Mouse (Mus musculus) large intestine, adult 2 months (tissue): ENCODE results near the gene Uck2. TPM values are rescaled to one million over a fixed set of nuclear protein-coding genes. Genes with fewer than 3 reads are reported as not detected.

Experiments used
- DNase-seq: peaks from one replicate; pipeline ENCODE4 v3.0.0-alpha.2; 2012; ENCODE audit warnings: low read depth, low spot score
- WGBS: fragments of 180-500 bp; shearing (Covaris S2); methylation state at CpG from one replicate; pipeline ENCODE4 v1.1.7; 2018; 5-methylcytosine and 5-hydroxymethylcytosine counted together
- polyA plus RNA-seq: library from polyadenylated mRNA; depleted of rRNA; stranded (reverse); fragments of >200 nt; gene quantifications from 2 replicates; pipeline ENCODE4 v1.2.3, GENCODE M21; 2012; rRNA removed

Gene Uck2
- polyA plus RNA-seq, 1 experiment = 24.9 TPM

GRCm38 (mm10) chr1:167222382-167223010 lies 62.6 kb downstream of the Uck2 start:
- DNase-seq = no peak
- WGBS = 70% methylated on average over 9 of the region's 9 CpGs

GRCm38 (mm10) chr1:167220303-167221174 lies 64.6 kb downstream of the Uck2 start:
- DNase-seq = no peak
- 2% methylated on average over 5 of the region's 5 CpGs for WGBS

- 50% methylated on average over 3 of the region's 3 CpGs for WGBS
These were observed 69.7 kb downstream of the Uck2 start for GRCm38 (mm10) chr1:167215460-167215859.

GRCm38 (mm10) chr1:167212710-167213109 lies 72.4 kb downstream of the Uck2 start:
- 100% methylated on average over 1 of the region's 1 CpGs for WGBS

More at GRCm38 (mm10) chr1:167215460-167215859, 69.7 kb downstream of the Uck2 start:
- no peak for DNase-seq

GRCm38 (mm10) chr1:167211979-167212614 lies 73.0 kb downstream of the Uck2 start:
- DNase-seq = peak; percentile 6
- WGBS = 28% methylated on average over 7 of the region's 7 CpGs

More at GRCm38 (mm10) chr1:167212710-167213109, 72.4 kb downstream of the Uck2 start:
- DNase-seq = no peak

GRCm38 (mm10) chr1:167208816-167209215 lies 76.3 kb downstream of the Uck2 start:
- no peak for DNase-seq
- WGBS = 73% methylated on average over 4 of the region's 4 CpGs

GRCm38 (mm10) chr1:167205177-167205750 lies 79.9 kb downstream of the Uck2 start:
- no peak for DNase-seq
- 29% methylated on average over 8 of the region's 8 CpGs for WGBS

- 82% methylated on average over 1 of the region's 1 CpGs for WGBS
These were observed 80.7 kb downstream of the Uck2 start for GRCm38 (mm10) chr1:167204421-167204820.

GRCm38 (mm10) chr1:167194766-167195165 lies 90.4 kb downstream of the Uck2 start:
- WGBS = 77% methylated on average over 8 of the region's 8 CpGs
- no peak for DNase-seq

More at GRCm38 (mm10) chr1:167204421-167204820, 80.7 kb downstream of the Uck2 start:
- DNase-seq = no peak

GRCm38 (mm10) chr1:167187791-167188190 lies 97.3 kb downstream of the Uck2 start:
- no peak for DNase-seq
- 23% methylated on average over 5 of the region's 5 CpGs for WGBS

GRCm38 (mm10) chr1:167181919-167182616 lies 103.1 kb downstream of the Uck2 start:
- DNase-seq = no peak
- WGBS = 36% methylated on average over 9 of the region's 9 CpGs

Other genes starting within 250 kb of the Uck2 start
- gene Tmco1, start 23.1 kb upstream of the Uck2 start, polyA plus RNA-seq = 64.4 and 70.5 TPM in 2 replicates
- gene Aldh9a1, start 64.7 kb upstream of the Uck2 start, polyA plus RNA-seq = 99.2 and 159 TPM in 2 replicates
- gene Mgst3, start 108.5 kb upstream of the Uck2 start, polyA plus RNA-seq = 543 and 795 TPM in 2 replicates
- not detected in 2 replicates for gene Lrrc52, start 181.5 kb upstream of the Uck2 start, polyA plus RNA-seq